Mouse (Mus musculus): ENCODE data around the gene Tsen34. TPM values are rescaled to one million over a fixed set of nuclear protein-coding genes. Genes with fewer than 3 reads are reported as not detected.
A peak's percentile ranks its signal among the peaks of the same experiment; 100 is the strongest.

Tsen34 gene
- polyA plus RNA-seq, 1 experiment from 2014 or later: 287 TPM

Small RNAs within 50 kb of the gene (microRNA-seq; reads per million reads assigned to microRNA genes)
- 3.6 reads per million, percentile 14 among the genes with 10 or more reads in this experiment for gene Mir3572

Other genes starting within 250 kb of the Tsen34 start
- gene Tarm1, start 190.2 kb upstream of the Tsen34 start, polyA plus RNA-seq (2014; fragmentation: Nextera tagmentation; extraction: Ambion mirVana): not detected in 2 replicates
- 0.15 and 0.39 TPM in 2 replicates for gene Oscar, start 76.7 kb upstream of the Tsen34 start, polyA plus RNA-seq (2014; fragmentation: Nextera tagmentation; extraction: Ambion mirVana)
- 463 and 564 TPM in 2 replicates for gene Ndufa3, start 75.5 kb upstream of the Tsen34 start, polyA plus RNA-seq (2014; fragmentation: Nextera tagmentation; extraction: Ambion mirVana)
- gene Tfpt, start 62.9 kb upstream of the Tsen34 start, polyA plus RNA-seq (2014; fragmentation: Nextera tagmentation; extraction: Ambion mirVana): 24.2 and 34.9 TPM in 2 replicates
- 89.4 and 114 TPM in 2 replicates for gene Prpf31, start 62.9 kb upstream of the Tsen34 start, polyA plus RNA-seq (2014; fragmentation: Nextera tagmentation; extraction: Ambion mirVana)
- 67.3 and 74.0 TPM in 2 replicates for gene Cnot3, start 47.6 kb upstream of the Tsen34 start, polyA plus RNA-seq (2014; fragmentation: Nextera tagmentation; extraction: Ambion mirVana)
- 12.2 and 12.6 TPM in 2 replicates for gene Leng1, start 27.0 kb upstream of the Tsen34 start, polyA plus RNA-seq (2014; fragmentation: Nextera tagmentation; extraction: Ambion mirVana)
- gene Tmc4, start 15.3 kb upstream of the Tsen34 start, polyA plus RNA-seq (2014; fragmentation: Nextera tagmentation; extraction: Ambion mirVana): 18.0 and 19.9 TPM in 2 replicates
- 32.0 and 45.0 TPM in 2 replicates for gene Mboat7, start 660 bp downstream of the Tsen34 start, polyA plus RNA-seq (2014; fragmentation: Nextera tagmentation; extraction: Ambion mirVana)
- gene Rps9, start 11.1 kb downstream of the Tsen34 start, polyA plus RNA-seq (2014; fragmentation: Nextera tagmentation; extraction: Ambion mirVana): 1,617 and 1,895 TPM in 2 replicates
- 0.19 and 0.87 TPM in 2 replicates for gene Pirb, start 27.5 kb downstream of the Tsen34 start, polyA plus RNA-seq (2014; fragmentation: Nextera tagmentation; extraction: Ambion mirVana)
- gene Gm15448, start 132.8 kb downstream of the Tsen34 start, polyA plus RNA-seq (2014; fragmentation: Nextera tagmentation; extraction: Ambion mirVana): not detected in 2 replicates
- 0.09 TPM in 1 of 2 replicates, not detected in the other for gene Pira2, start 152.2 kb downstream of the Tsen34 start, polyA plus RNA-seq (2014; fragmentation: Nextera tagmentation; extraction: Ambion mirVana)
- gene Gm14548, start 205.3 kb downstream of the Tsen34 start, polyA plus RNA-seq (2014; fragmentation: Nextera tagmentation; extraction: Ambion mirVana): 0.09 TPM in 1 of 2 replicates, not detected in the other
- not detected in 2 replicates for gene Lilra6, start 222.6 kb downstream of the Tsen34 start, polyA plus RNA-seq (2014; fragmentation: Nextera tagmentation; extraction: Ambion mirVana)

Data from kidney, embryonic 14.5 days (tissue).